Mouse (Mus musculus) liver, embryonic 16.5 days (tissue): ENCODE measurements around the gene Cuedc1. TPM values are rescaled to one million over a fixed set of nuclear protein-coding genes. Genes with fewer than 3 reads are reported as not detected.
"Not testable (repeated sequence)": the region's sequence is repeated elsewhere in the genome, so short reads cannot be mapped to it uniquely, and the experiment has no call there.

Source experiments
- ATAC-seq: fragments of 200-750 bp; cut with Nextera tagmentation; 2 replicates; pipeline ENCODE4 v1.8.0; 2017; ENCODE audit warnings: low read depth, mild to moderate bottlenecking, moderate number of reproducible peaks, moderate library complexity
- H3K27ac ChIP-seq: fragments of 300-500 bp; sonication (generic); 2 replicates; pipeline ENCODE4 v1.5.1; 2014; ENCODE audit warnings: mild to moderate bottlenecking, low read length
- H3K27me3 ChIP-seq: fragments of 300-500 bp; sonication (generic); 2 replicates; pipeline ENCODE4 v1.6.1; 2014; ENCODE audit warnings: low read depth, low read length, mixed read lengths; ENCODE audit not compliant: control insufficient read depth, insufficient read depth
- H3K36me3 ChIP-seq: fragments of 300-500 bp; sonication (generic); 2 replicates; pipeline ENCODE4 v1.6.1; 2014; ENCODE audit warnings: mild to moderate bottlenecking; ENCODE audit not compliant: control insufficient read depth, insufficient read depth
- H3K4me1 ChIP-seq: fragments of 300-500 bp; sonication (generic); 2 replicates; pipeline ENCODE4 v1.6.1; 2014; ENCODE audit warnings: low read depth, low read length, mixed read lengths; ENCODE audit not compliant: control insufficient read depth
- H3K4me2 ChIP-seq: fragments of 300-500 bp; sonication (generic); 2 replicates; pipeline ENCODE4 v1.6.1; 2014; ENCODE audit warnings: low read depth, low read length, mixed read lengths
- H3K4me3 ChIP-seq: fragments of 300-500 bp; sonication (generic); 2 replicates; pipeline ENCODE4 v1.5.1; 2014; ENCODE audit warnings: low read depth, mild to moderate bottlenecking, low read length
- H3K9ac ChIP-seq: fragments of 300-500 bp; sonication (generic); 2 replicates; pipeline ENCODE4 v1.6.1; 2014; ENCODE audit warnings: low read depth, low read length
- H3K9me3 ChIP-seq: fragments of 300-500 bp; sonication (generic); replicated peaks from 2 replicates; pipeline ENCODE4 v1.6.1; 2016; ENCODE audit warnings: low read length; ENCODE audit not compliant: control insufficient read depth
- WGBS: fragments of 180-500 bp; shearing (Covaris S2); extraction: QIAGEN DNeasy Blood & Tissue Kit; methylation state at CpG from one replicate; pipeline ENCODE4 v1.1.7; 2014; ENCODE audit not compliant: insufficient replicate concordance; 5-methylcytosine and 5-hydroxymethylcytosine counted together
- polyA plus RNA-seq: library from polyadenylated mRNA; unstranded; fragments of >200 nt; fragmentation: Nextera tagmentation; extraction: Ambion mirVana; gene quantifications from 2 replicates; pipeline ENCODE4 v1.2.1, GENCODE M21; 2015

Cuedc1 gene
- polyA plus RNA-seq, 1 experiment from 2014 or later = 0.57 TPM

- Histone ChIP-seq H3K27me3 (peaks cover 53% of the 10 kb centered on the region), H3K4me2 (no peak overlapping the region)
Measured at GRCm38 (mm10) chr11:88192595-88192994, 94.7 kb downstream of the Cuedc1 start.

GRCm38 (mm10) chr11:88193098-88193823 is 95.4 kb downstream of the Cuedc1 start:
- Histone ChIP-seq H3K4me1 (no peaks in the 10 kb centered on the region; the same call in none of the 2 replicates), H3K9me3 (no peaks in the 10 kb centered on the region), H3K27ac (no peak overlapping the region), H3K27me3 (peaks cover 53% of the 10 kb centered on the region), H3K36me3 (no peaks in the 10 kb centered on the region), H3K9ac (no peak overlapping the region), H3K4me2 (peak overlapping the region; percentile 38), H3K4me3 (peak overlapping the region; percentile 4)
- ATAC-seq = peak; percentile 11; the same call in 1 of the 2 replicates
- WGBS = 3% methylated on average over 34 of the region's 34 CpGs

More at GRCm38 (mm10) chr11:88192595-88192994, 94.7 kb downstream of the Cuedc1 start:
- WGBS = 7% methylated on average over 4 of the region's 4 CpGs
- H3K36me3 ChIP-seq = no peaks in the 10 kb centered on the region
- no peak overlapping the region for H3K4me3 ChIP-seq
- H3K4me1 ChIP-seq = no peaks in the 10 kb centered on the region; the same call in none of the 2 replicates
- no peak overlapping the region for H3K27ac ChIP-seq
- ATAC-seq = no peak
- no peaks in the 10 kb centered on the region for H3K9me3 ChIP-seq
- H3K9ac ChIP-seq = no peak overlapping the region

- Histone ChIP-seq H3K36me3 (no peaks in the 10 kb centered on the region), H3K27me3 (peaks cover 53% of the 10 kb centered on the region), H3K9ac (no peak overlapping the region), H3K4me3 (peak overlapping the region; percentile 27), H3K4me1 (no peaks in the 10 kb centered on the region; the same call in none of the 2 replicates), H3K27ac (no peak overlapping the region), H3K4me2 (peak overlapping the region; percentile 38), H3K9me3 (no peaks in the 10 kb centered on the region)
- 3% methylated on average over 29 of the region's 29 CpGs for WGBS
- no peak for ATAC-seq
Measured at GRCm38 (mm10) chr11:88193824-88194696, 96.2 kb downstream of the Cuedc1 start.

GRCm38 (mm10) chr11:88195699-88196098 is 97.8 kb downstream of the Cuedc1 start:
- ATAC-seq, H3K4me2 ChIP-seq: not testable (repeated sequence)
- WGBS = 53% methylated on average over 3 of the region's 3 CpGs

GRCm38 (mm10) chr11:88197153-88197576 is 99.3 kb downstream of the Cuedc1 start:
- Histone ChIP-seq H3K9me3 (no peaks in the 10 kb centered on the region), H3K4me3 (no peak overlapping the region), H3K4me1 (peaks cover 6% of the 10 kb centered on the region), H3K9ac (no peak overlapping the region), H3K36me3 (no peaks in the 10 kb centered on the region), H3K4me2 (no peak overlapping the region), H3K27me3 (peaks cover 38% of the 10 kb centered on the region), H3K27ac (no peak overlapping the region)
- no peak for ATAC-seq
- 3% methylated on average over 2 of the region's 2 CpGs for WGBS

More at GRCm38 (mm10) chr11:88195699-88196098, 97.8 kb downstream of the Cuedc1 start:
- H3K27ac ChIP-seq, H3K9ac ChIP-seq, H3K4me3 ChIP-seq, H3K9me3 ChIP-seq, H3K4me1 ChIP-seq, H3K36me3 ChIP-seq: not testable (repeated sequence)
- peaks cover 49% of the 10 kb centered on the region for H3K27me3 ChIP-seq

GRCm38 (mm10) chr11:88198223-88198622 is 100.4 kb downstream of the Cuedc1 start:
- H3K9me3 ChIP-seq = no peaks in the 10 kb centered on the region
- H3K9ac ChIP-seq = no peak overlapping the region
- peaks cover 27% of the 10 kb centered on the region for H3K27me3 ChIP-seq
- no peaks in the 10 kb centered on the region for H3K36me3 ChIP-seq
- no peak for ATAC-seq
- H3K4me2 ChIP-seq = no peak overlapping the region
- H3K27ac ChIP-seq = no peak overlapping the region
- 48% methylated on average over 4 of the region's 4 CpGs for WGBS
- peaks cover 10% of the 10 kb centered on the region for H3K4me1 ChIP-seq
- H3K4me3 ChIP-seq = no peak overlapping the region

- no peak overlapping the region for H3K27ac ChIP-seq
- no peaks in the 10 kb centered on the region for H3K9me3 ChIP-seq
- no peak overlapping the region for H3K9ac ChIP-seq
- WGBS = 60% methylated on average over 2 of the region's 2 CpGs
- H3K4me1 ChIP-seq = peaks cover 23% of the 10 kb centered on the region
- no peak for ATAC-seq
- H3K36me3 ChIP-seq = no peaks in the 10 kb centered on the region
- H3K27me3 ChIP-seq = peaks cover 5% of the 10 kb centered on the region
- no peak overlapping the region for H3K4me3 ChIP-seq
- no peak overlapping the region for H3K4me2 ChIP-seq
Measured at GRCm38 (mm10) chr11:88201172-88201571, 103.3 kb downstream of the Cuedc1 start.

- ATAC-seq = no peak
- 14% methylated on average over 2 of the region's 2 CpGs for WGBS
- Histone ChIP-seq H3K27me3 (no peaks in the 10 kb centered on the region), H3K36me3 (no peaks in the 10 kb centered on the region), H3K9me3 (no peaks in the 10 kb centered on the region), H3K27ac (no peak overlapping the region), H3K4me1 (peaks cover 23% of the 10 kb centered on the region), H3K4me2 (peak overlapping the region; percentile 7; the same call in 1 of the 2 replicates), H3K9ac (no peak overlapping the region), H3K4me3 (no peak overlapping the region)
Measured at GRCm38 (mm10) chr11:88202077-88202476, 104.2 kb downstream of the Cuedc1 start.
